Mouse (Mus musculus): ENCODE data around the gene Fzd4.

- no peak for TF ChIP-seq CTCF (IDR thresholded peaks at IDR 0.05; ENCODE audit: low read depth)
- TF ChIP-seq EP300 (optimal IDR thresholded peaks at IDR 0.05), result no peak
Observed at GRCm38 (mm10) chr7:89410294-89410693, 6.1 kb downstream of the Fzd4 start.

Measured in stomach, postnatal 0 days (tissue).